Mouse (Mus musculus): ENCODE data around the gene Zan.
"Not testable (repeated sequence)": the region's sequence is repeated elsewhere in the genome, so short reads cannot be mapped to it uniquely, and the experiment has no call there.

Gene Zan

DNA sequence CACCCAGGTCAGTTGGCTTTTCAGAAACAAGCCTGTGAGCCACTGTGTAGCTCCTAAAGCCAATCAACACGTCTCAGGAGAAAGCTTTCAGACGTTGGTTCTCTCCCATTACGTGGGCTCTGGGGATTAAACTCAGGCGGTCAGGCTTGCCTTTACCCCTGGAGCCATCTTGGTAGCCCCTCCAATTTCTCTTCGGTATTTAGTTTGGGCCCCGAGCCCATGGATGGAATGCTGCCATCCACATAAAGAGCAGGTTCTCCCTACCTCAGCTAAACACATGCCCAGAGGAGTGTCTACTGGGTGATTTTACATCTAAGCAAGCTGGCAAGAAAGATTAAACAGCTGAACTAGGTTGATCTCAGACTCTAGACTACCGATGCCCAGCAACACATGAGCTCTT lies 23.3 kb upstream of the Zan start:
- peak; percentile 45 for DNase-seq

DNA sequence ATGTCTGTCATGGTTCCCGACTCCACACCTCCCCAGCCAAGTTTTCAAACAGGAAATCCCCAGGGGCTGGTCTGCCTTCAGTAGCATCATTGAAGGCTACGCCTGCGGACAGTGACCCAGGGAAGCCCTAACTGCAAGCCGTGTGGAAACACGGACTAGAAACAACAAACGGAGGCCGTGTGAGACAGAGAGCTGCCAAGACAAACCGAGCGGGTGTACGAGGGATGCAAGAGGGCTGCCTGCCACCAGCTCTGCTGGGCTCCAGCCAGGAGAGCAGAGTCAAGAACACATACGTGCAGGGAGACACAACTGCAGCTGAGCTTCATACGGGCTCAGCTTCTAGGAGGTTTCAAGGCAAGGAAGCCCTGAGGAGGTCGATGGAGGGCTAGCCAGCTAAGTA lies 17.0 kb upstream of the Zan start:
- DNase-seq = no peak

DNA sequence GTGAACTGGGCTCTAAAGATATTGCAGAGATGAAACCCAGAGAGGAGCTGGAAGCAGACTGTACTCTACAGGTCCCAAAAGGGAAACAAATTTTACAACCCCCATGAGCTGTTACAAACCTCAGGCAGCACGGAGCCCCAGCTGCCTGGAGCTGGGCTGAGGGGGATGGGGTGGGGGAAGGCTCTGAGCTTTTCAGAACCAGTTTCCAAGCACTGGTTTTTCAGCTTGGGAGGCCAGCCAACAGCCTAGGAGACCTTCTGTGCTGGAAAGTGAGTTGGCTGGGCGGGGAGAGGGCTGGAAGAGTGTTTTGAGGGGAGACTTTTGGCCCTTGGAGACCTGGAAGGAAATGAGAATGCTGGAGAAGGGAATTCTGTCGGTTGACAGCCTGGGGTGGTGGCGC lies 14.7 kb upstream of the Zan start:
- no peak for DNase-seq

DNA sequence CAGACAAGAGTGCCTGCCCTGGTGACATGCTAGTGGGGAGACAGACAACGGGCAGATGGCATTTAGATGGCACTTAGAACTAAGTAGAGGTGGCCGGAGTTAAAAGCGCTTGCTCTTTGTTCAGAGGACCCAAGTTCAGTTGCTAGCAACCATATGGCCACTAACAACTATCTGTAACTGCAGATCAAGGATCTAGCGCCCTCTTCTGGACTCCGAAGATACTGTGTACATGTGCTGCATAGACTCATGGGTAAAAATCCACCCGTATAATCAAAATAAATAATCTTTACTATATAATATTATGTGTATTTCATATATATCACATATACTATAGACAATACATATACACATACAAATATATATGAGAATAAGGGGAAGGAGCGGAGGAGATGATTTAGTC lies 10.8 kb upstream of the Zan start:
- DNase-seq = no peak

DNA sequence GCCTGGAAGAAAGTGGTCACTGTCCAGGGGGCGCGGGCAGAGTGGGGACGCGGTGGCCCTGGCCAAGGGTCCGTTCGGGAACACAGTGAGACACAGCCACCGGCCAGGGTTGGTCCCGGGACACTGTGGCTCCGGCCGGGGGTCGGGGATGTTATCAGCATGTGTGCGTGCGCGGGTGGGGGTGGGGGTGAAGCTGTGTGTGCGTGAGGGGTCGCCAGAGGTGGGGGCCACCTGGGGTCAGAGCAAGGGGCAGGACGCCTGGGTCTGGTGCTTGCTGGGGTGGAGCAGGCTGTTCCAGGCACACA lies 8.9 kb upstream of the Zan start:
- no peak for DNase-seq

DNA sequence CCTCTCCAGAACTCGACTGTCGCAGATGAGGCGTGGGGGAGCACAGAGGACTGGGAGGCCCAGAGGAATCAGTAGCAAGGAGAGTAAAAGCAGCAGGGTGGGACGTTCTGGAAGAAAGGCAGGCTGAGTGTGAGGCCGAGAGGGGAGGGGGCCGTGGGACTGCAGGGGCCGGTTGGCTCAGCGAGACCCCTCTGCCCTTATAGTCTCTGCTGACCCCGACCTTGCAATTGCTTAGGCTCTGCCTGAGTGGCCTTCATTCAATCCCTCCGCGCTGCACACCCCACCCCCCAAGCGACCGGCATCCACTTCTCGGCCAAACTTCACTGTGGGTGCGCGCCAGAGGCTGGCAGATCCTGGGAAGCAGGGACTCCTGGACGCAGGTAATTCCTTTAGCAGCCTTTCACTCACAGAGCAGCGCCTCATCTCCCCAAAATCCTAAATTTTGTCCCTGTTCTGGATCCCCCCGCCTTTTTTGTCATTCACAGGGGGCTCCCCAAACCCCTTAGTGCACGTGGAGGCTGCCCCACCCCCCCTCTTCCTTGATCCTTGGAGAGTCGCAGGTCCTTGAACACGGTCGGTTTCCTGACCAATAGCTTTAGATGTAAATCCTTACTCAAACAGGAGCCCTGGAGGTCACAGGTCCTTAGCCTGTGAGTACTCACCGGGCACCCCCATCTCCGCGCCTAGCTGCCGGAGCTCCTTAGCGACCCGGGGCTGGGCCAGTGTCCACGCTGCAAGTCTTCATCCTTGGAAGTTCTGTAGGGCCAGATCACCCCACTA lies 8.4 kb upstream of the Zan start:
- no peak for DNase-seq

DNA sequence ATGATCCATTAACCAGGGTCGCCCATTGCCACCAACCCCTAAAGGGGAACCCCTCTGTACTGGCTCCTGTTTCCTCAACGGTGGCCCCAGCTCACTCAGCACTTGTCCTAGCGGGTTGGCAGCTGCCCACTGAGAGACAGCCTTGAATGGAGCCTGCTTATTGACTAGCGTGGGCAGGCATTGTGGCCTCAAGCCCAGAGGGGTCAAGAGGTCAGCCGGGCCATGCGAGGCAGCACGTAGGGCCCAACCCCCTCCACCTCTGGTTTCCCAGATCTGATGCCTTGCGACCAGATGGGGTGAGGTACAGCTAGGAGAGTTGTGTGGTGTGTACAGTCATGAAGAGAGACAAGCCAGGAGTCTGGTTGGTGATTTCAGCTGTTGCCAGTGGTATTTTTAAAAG lies 5.0 kb upstream of the Zan start:
- DNase-seq = no peak

DNA sequence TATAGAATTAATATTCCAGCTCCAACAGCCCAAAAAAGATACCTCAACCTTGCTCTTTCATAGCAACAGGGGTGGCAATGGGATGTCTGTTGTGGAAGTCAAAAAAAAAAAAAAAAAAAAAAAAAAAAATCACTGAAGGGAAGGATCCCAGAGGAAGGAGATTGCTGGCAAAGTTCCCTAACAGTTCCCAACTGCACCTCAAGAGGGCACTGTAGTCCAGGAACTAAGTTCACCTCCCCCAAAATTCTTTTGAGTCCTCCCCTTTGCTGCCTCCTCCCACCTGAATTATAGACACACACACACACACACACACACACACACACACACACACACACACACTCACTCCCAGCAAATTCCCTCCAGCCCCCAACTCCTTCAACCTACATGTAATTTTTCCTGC lies 4.3 kb upstream of the Zan start:
- peak; percentile 86 for DNase-seq

DNA sequence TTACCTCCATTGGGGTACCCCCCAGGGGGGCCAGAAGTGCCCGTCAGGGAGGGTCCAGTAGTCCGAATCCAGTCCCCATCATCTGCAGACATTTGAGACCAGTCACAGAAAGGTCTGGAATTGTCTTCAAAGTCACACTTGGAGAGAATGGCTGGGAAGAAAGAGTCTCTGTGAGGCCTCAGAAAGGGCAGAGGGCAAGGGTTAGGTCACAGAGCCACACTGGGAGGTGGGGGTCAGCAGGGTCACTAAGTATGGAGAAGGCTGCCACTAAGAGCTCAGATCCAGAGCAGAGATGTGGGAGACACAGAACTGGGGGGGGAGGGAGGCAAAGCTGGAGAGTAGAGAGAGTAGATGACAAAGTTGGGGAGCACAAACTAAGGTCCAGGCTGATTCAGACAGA lies 2.5 kb downstream of the Zan start:
- DNase-seq = no peak

DNA sequence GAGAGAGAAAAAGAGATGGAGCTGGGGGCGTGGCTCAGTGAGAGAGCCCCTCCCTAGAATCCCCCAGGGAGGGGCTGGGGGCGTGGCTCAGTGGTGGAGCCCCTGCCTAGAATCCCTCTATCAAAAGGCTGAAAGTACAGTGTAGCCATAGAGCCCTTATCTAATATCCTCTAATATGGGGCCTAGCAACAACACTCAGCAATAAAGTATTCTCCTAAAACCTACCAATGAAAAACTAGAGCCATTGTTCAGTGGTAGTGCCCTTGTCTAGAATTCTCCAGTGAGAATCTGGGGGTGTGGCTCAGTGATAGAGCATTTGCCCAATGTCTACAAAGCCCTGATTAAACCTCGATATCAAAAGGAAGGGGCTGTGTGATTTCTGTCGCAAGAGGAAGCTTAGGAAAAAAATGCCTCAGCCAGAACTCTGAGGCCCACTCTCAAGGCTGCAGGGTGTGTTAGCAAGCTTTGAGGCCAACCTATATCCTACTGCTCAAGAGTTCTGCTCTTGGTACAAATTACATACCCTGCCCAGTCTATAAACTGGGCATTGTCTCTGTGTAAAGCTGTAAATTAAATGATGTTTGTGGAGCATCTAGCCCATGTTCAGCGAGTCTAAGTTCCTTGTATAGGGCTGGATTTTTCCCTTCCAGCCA lies 4.5 kb downstream of the Zan start:
- DNase-seq = no peak

DNA sequence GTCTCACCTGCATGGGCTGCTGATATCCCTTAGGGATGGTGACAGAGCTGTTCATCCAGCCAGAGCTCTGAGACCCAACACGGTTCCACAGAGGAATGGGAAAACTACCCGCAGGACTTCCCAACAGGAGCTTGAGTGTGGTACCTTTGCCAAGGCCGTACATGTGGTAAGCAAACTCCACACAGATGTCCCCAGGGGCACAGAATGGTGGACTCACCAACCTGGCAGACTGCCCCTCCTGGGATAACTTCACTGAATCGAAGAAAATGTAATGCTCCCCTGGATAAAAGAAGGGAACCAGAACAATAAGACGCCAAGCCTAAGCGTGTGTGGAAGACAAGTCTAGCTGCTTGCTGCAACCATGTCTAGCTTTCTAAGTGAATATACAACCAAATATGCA lies 9.9 kb downstream of the Zan start:
- DNase-seq = no peak

DNA sequence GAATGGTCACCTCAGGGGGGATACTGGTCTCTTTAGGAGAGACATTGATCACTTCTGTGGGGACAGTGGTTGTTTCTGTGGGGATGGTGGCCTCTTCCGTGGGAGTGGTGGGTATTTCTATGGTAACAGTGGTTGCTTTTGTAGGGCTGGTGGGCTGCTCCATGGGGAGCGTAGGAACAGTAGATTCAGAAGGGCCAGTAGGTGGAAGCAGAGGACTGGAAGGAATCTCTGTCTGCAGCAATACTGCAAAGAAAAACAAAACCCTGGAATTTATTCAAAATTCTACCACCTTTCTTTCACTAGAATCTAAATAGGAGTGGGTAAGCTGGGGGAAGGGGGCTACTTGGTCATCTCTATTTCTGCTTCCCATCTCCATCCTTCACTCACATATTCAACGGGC lies 11.8 kb downstream of the Zan start:
- no peak for DNase-seq

DNA sequence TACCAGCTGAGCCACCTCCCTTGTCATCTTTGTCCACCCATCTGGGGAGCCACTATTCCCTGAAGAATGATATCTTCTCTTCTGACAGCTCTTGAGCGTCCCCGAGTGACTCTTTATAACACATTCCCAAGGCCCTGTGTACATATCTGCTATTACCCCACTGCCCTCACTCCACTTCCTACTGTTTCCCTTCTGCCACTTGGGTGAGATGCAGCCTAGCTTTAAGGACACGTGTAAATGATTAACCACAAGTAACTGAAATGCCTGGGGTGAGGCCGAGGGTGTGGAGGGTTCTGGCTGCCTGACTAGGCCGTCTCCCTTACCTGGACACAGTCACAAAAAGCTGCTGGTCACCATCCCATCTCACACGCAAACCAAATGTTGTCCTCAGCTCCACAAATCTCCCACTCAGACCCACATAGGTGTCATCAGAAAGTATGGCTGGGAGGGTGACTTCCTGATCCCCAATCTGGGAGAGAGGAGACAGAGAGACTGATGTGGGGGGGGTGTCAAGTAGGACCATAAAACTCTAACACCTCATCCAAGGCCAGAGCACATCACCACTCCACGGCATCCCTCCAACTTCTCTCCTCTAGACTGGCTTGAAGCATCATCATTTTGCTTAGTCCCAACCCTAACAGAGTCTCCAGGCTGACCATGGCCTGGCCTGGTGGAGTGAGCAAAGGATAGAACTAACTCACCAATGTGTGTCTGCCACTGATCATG lies 20.8 kb downstream of the Zan start:
- no peak for DNase-seq

DNA sequence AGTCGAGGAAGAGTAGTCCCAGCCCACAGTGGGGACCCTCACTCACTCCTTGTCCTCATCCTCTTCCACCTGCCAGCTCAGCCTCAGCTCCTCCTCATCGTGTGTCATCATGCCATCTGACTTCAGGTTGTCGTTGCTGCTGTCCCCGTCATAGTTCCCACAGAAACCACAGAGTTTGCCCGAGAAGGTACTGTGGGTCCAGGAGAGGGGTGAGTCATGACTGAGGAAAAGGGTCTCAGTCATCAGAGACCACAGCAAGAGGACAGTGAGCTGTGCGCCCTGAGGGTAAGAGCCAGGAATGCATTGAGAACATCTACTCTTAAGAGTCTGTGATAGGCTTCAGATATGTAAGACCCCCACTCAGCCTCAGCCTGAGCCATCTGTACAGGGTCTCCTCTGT lies 21.7 kb downstream of the Zan start:
- no peak for DNase-seq

DNA sequence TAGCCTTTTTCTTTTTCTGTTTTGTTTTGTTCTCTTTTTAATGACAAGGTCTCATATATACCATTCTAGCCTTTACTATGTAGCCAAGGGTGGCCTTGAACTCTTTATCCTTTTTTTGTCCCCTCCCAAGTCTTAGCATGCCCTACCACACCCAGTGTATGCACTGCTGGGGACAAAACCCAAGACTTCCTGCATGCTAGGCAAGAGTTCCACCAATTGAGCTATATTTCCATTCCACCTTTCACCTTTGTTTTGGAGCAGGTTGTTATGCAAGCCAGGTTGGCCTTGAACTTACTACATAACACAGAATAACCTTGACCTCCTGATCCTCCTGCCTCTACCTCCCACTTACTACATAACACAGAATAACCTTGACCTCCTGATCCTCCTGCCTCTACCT lies 31.3 kb downstream of the Zan start:
- DNase-seq = no peak

DNA sequence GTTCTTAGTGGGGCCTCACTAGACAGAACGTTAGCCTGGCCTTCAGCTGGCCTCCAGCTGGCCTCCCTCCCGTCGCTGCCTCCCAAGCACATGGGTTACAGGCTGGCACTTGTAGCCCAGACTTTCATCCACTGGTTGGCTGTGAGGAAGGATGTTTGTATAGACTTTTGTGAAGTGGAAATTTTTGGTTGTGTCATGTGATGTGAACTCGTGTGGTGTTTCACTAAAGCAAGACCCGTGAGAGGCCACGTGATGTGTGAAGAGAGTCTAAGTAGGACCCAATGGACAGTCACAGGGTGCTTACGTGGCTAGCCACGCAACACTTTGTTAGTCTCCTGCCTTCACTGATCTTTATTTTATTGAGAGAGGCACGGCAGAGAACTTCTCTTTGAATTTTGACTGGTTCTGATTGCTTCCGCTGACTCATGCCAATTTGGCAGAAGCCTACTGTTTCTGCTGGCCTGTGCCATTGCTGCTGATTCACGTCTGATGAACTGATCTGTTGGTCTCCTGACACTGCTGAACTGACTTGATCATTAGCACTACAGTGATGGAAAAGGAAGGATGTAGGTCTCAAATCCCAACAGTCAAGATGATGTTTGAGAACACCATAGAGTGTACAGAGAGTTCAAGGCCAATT lies 36.5 kb downstream of the Zan start:
- no peak for DNase-seq

DNA sequence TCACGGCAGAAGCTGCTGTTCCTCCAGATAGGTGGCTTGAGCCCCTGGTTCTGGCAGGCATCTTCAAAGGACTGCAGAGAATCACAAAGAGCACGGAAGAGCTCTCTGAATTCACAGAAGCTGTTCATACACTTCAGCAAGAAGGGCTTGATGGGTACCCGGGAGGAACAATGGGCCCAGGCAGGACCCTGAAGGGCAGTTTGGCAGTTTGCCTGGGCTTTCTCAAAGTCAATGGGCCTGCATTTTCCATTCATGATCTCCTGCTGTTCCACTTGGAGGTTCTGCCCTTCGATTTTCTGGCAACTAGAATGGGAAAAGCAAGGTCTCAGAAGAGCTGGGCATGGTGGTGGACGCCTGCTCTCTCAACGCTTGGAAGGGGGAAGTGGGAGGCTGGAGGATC lies 43.0 kb downstream of the Zan start:
- DNase-seq = no peak

DNA sequence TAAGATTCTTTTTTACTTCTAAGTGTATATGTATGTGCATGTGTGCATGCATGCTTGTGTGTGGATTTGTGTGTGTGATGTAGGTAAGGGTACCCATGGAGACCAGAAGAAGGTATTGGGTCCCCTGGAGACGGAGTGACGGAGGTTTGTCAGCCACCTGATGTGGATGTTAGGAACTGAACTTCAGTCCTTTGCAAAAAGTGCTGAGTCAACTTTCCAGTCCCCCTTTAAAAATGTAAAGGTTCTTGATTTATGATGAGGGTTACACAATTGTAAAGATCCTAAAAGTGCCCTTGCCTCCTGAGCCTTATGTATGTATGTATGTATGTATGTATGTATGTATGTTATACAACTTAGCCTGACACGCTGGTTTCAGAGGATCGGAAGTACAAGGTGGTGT lies 46.5 kb downstream of the Zan start:
- not testable (repeated sequence) for DNase-seq

DNA sequence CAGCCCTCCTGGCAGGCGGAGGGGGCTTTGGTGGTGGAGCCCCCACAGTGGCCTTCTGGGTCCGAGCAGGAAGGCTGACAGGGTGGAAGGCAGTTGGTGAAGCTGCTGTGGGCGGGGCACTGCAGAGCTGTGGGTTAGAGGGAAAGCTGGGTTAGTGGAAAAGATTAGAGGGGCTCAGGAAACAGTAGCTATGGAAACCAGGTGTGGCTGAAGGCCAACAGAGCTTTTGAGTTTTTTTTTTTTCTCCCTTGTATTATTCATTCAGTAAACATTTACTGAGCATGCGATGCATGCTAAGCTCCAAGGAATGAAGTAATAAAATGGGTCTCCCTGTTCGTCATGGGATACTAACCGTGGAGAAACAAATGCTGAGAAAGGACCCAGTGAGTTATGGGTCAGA lies 51.2 kb downstream of the Zan start:
- no peak for DNase-seq

DNA sequence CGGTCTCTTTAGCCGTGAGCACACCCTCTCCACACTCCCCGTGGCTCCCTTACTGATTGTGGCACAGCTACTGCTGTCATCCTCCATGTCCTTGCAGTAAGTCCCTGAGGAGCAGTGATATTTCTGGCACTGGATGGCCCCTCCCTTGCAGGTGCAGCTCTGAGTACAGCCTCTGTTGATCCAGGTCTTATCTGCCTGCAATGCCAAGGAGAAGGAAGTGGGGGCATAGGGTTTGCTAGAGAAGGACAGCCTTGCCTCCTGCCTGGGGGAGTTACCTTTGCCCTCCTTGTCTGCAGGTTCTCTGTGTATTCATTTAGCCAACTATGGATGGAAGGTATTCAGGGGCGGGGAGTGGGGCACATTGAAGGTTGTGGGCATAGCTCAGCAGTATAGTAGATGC lies 57.0 kb downstream of the Zan start:
- DNase-seq = no peak

DNA sequence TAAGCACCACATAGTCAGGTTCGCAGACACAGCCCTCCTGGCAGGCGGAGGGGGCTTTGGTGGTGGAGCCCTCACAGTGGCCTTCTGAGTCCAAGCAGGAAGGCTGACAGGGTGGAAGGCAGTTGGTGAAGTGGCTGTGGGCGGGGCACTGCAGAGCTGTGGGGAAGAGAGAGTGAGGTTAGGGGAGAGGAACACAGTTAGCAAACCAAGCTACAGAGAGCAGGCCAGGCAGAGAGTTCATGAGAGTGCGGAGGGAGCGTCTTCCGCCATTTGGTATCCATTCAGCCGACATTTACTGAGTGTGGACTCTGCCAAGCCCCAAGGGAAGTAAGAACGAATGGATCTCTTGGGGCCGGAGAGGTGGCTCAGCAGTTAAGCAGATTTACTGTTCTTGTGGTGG lies 57.8 kb downstream of the Zan start:
- DNase-seq = no peak

DNA sequence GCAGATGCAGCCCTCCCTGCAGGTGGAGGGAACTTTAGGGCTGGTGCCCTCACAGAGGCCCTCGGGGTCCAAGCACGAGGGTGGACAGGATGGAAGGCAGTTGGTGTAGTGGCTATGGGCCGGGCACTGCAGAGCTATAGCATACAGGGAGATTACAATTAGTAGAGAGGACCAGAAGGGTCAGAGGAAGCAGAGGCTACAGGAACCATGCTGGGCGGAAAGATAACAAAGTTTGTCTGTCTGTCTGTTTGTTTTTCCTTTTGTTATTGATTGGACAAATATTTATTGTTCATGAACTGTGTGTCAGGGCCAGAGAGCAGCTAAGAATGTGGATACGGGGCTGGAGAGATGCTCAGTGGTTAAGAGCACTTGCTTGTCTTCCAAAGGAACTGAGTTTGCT lies 62.6 kb downstream of the Zan start:
- no peak for DNase-seq

DNA sequence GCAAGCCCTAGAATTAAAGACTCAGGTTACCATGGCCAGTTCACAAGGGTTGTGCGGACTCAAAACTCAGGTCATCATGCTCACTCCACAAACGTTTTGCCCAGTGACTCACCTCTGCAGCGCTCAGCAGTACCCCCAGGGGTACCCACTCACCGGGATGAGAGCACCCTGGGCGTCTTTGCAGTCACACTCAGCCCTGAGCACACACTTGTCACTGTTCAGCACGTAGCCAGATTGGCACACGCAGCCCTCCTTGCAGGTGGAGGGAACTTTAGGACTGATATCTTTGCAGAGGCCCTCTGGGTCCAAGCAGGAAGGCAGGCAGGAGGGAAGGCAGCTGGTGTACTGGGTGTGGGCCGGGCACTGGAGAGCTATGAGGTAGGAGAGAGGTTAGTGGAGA lies 65.6 kb downstream of the Zan start:
- no peak for DNase-seq

DNA sequence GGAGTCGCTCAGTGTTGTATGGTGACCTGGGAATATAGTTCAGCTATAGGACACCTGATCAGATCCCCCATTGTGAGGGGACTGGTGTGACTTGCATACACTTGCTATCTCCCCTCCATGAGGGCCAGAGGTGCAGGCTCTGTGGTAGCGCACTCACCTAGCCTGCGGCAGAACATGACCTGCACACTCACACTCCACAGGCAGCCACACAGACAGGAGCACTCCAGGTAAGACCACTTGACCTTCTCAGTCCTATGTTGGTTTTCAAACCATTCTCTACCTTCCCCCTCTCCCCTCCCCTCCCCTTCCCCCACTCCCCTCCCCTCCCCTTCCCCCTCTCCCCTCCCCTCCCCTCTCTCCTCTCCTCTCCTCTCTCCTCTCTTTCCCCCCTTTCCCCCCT lies 66.3 kb downstream of the Zan start:
- no peak for DNase-seq
